Mouse (Mus musculus): Measurements from ENCODE around the gene Ralgps2.

DNA sequence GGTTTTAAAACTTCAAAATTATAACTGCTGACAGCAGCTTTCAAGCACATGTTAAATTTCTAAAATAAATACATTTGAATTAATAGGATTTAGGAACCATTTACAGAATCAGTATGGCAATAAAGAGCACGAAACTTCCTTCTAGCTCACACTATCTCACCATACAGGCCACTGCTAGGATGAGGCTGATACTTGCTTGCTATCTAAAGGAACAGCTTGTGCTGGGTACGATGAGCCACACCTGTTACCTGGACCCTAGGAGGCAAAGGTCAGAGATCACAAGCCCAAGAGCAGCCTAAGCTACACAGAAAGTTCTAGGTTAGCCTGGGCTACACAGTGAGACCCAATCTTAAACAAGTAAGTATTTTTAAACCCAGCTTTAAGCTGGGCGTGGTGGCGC, 30.2 kb downstream of the Ralgps2 start:
- TF ChIP-seq CTCF (IDR thresholded peaks at IDR 0.05; ENCODE audit: control insufficient read depth, insufficient read depth, insufficient replicate concordance, low read depth, low read length) (no peak), POLR2A (IDR thresholded peaks at IDR 0.05; ENCODE audit: control insufficient read depth, low read depth, low read length) (no peak)
